Mouse (Mus musculus): ENCODE data around the gene Rpl5. TPM values are rescaled to one million over a fixed set of nuclear protein-coding genes. Genes with fewer than 3 reads are reported as not detected.

Gene Rpl5
- polyA plus RNA-seq (2021; fragmentation: Nextera tagmentation), result 74.5 and 103 TPM in 2 replicates
- long read RNA-seq, experiment 1, transcript Rpl5-204 (3 exons, 1,024 nt), result minor isoform, 40 of 433 reads
- long read RNA-seq, experiment 1, transcript Rpl5-201 (8 exons, 2,045 nt), result major isoform, 364 of 433 reads
- long read RNA-seq, experiment 1, partial matches to known transcripts, result 13 of 433 reads
- long read RNA-seq, experiment 1, other reads (novel, unspliced or antisense), result 15 of 433 reads
- long read RNA-seq, experiment 2, transcript Rpl5-204 (3 exons, 1,024 nt), result major isoform, 327 of 657 reads
- long read RNA-seq, experiment 2, transcript Rpl5-201 (8 exons, 2,045 nt), result minor isoform, 286 of 657 reads
- long read RNA-seq, experiment 2, partial matches to known transcripts, result 27 of 657 reads
- long read RNA-seq, experiment 2, other reads (novel, unspliced or antisense), result 17 of 657 reads

GRCm38 (mm10) chr5:107900206-107901013, at the start of gene Rpl5:
Gene Rpl5 (plus strand): TSS chr5:107900502.

GRCm38 (mm10) chr5:107874561-107875260, 25.6 kb upstream of the Rpl5 start, which contains the start of gene Evi5:
Gene Evi5 (minus strand): TSS chr5:107875107.

Other genes starting within 250 kb of the Rpl5 start
- not detected in 2 replicates for gene Gfi1, start 174.5 kb upstream of the Rpl5 start, polyA plus RNA-seq (2021; fragmentation: Nextera tagmentation)
- gene Ube2d2b, start 70.4 kb upstream of the Rpl5 start, polyA plus RNA-seq (2021; fragmentation: Nextera tagmentation), result not detected in 2 replicates
- gene Evi5, start 25.4 kb upstream of the Rpl5 start, polyA plus RNA-seq (2021; fragmentation: Nextera tagmentation), result 31.5 and 65.1 TPM in 2 replicates
- gene Fam69a, start 86.6 kb downstream of the Rpl5 start, polyA plus RNA-seq (2021; fragmentation: Nextera tagmentation), result 14.6 and 17.7 TPM in 2 replicates
- 19.7 and 24.5 TPM in 2 replicates for gene Mtf2, start 165.2 kb downstream of the Rpl5 start, polyA plus RNA-seq (2021; fragmentation: Nextera tagmentation)
- 34.2 and 50.6 TPM in 2 replicates for gene Tmed5, start 232.1 kb downstream of the Rpl5 start, polyA plus RNA-seq (2021; fragmentation: Nextera tagmentation)
- gene Ccdc18, start 232.4 kb downstream of the Rpl5 start, polyA plus RNA-seq (2021; fragmentation: Nextera tagmentation), result 0.80 and 1.0 TPM in 2 replicates